Mouse (Mus musculus): Measurements from ENCODE around the gene Wnt2b. TPM values are rescaled to one million over a fixed set of nuclear protein-coding genes. Genes with fewer than 3 reads are reported as not detected.

The Wnt2b gene
- polyA plus RNA-seq, 1 experiment from 2014 or later: 1.3 TPM

GRCm38 (mm10) chr3:104965991-104966554 is 4.4 kb upstream of the Wnt2b start:
- peaks cover 3% of the 10 kb centered on the region; the same call in 1 of the 2 replicates for H3K9me3 ChIP-seq (ENCODE audit: control insufficient read depth, low read length)

GRCm38 (mm10) chr3:104965070-104965855 is 3.5 kb upstream of the Wnt2b start:
- H3K4me2 ChIP-seq (ENCODE audit: low read depth, low read length): no peak overlapping the region
- H3K9me3 ChIP-seq (ENCODE audit: control insufficient read depth, low read length): no peaks in the 10 kb centered on the region
- no peak for ATAC-seq
- peaks cover 27% of the 10 kb centered on the region for H3K27me3 ChIP-seq (replicated peaks; ENCODE audit: control insufficient read depth, insufficient read depth, low read length)
- no peak overlapping the region for H3K9ac ChIP-seq (ENCODE audit: low read depth, low read length)
- no peak overlapping the region for H3K27ac ChIP-seq (ENCODE audit: low read length)
- peaks cover 16% of the 10 kb centered on the region for H3K4me1 ChIP-seq (ENCODE audit: control insufficient read depth, insufficient read depth, low read length)
- 69% methylated on average over 8 of the region's 8 CpGs for WGBS
- no peak overlapping the region for H3K4me3 ChIP-seq (ENCODE audit: low read length)
- H3K36me3 ChIP-seq (ENCODE audit: control insufficient read depth, insufficient read depth, low read length): no peaks in the 10 kb centered on the region

More at GRCm38 (mm10) chr3:104965991-104966554, 4.4 kb upstream of the Wnt2b start:
- Histone ChIP-seq H3K4me3 (ENCODE audit: low read length) (no peak overlapping the region), H3K9ac (ENCODE audit: low read depth, low read length) (no peak overlapping the region), H3K4me2 (ENCODE audit: low read depth, low read length) (no peak overlapping the region), H3K36me3 (ENCODE audit: control insufficient read depth, insufficient read depth, low read length) (no peaks in the 10 kb centered on the region), H3K27ac (ENCODE audit: low read length) (no peak overlapping the region), H3K27me3 (replicated peaks; ENCODE audit: control insufficient read depth, insufficient read depth, low read length) (peaks cover 19% of the 10 kb centered on the region), H3K4me1 (ENCODE audit: control insufficient read depth, insufficient read depth, low read length) (peaks cover 16% of the 10 kb centered on the region)
- no peak for ATAC-seq
- 82% methylated on average over 7 of the region's 7 CpGs for WGBS

- Histone ChIP-seq H3K9me3 (ENCODE audit: control insufficient read depth, low read length) (no peaks in the 10 kb centered on the region), H3K4me3 (ENCODE audit: low read length) (no peak overlapping the region), H3K27ac (ENCODE audit: low read length) (no peak overlapping the region), H3K4me2 (ENCODE audit: low read depth, low read length) (no peak overlapping the region), H3K36me3 (ENCODE audit: control insufficient read depth, insufficient read depth, low read length) (no peaks in the 10 kb centered on the region), H3K9ac (ENCODE audit: low read depth, low read length) (no peak overlapping the region), H3K4me1 (ENCODE audit: control insufficient read depth, insufficient read depth, low read length) (peaks cover 16% of the 10 kb centered on the region), H3K27me3 (replicated peaks; ENCODE audit: control insufficient read depth, insufficient read depth, low read length) (peaks cover 33% of the 10 kb centered on the region)
- WGBS: 33% methylated on average over 13 of the region's 13 CpGs
- no peak for ATAC-seq
Measured at GRCm38 (mm10) chr3:104963331-104964276, 1.9 kb upstream of the Wnt2b start.

- peaks cover 16% of the 10 kb centered on the region for H3K4me1 ChIP-seq (ENCODE audit: control insufficient read depth, insufficient read depth, low read length)
- H3K4me2 ChIP-seq (ENCODE audit: low read depth, low read length): 0 out of 2 replicates have a peak overlapping the region, but pooled peaks have one; percentile 94
- H3K9me3 ChIP-seq (ENCODE audit: control insufficient read depth, low read length): no peaks in the 10 kb centered on the region
- no peak overlapping the region for H3K9ac ChIP-seq (ENCODE audit: low read depth, low read length)
- no peak for ATAC-seq
- WGBS: 9% methylated on average over 5 of the region's 5 CpGs
- H3K36me3 ChIP-seq (ENCODE audit: control insufficient read depth, insufficient read depth, low read length): no peaks in the 10 kb centered on the region
- H3K27ac ChIP-seq (ENCODE audit: low read length): no peak overlapping the region
- peaks cover 35% of the 10 kb centered on the region for H3K27me3 ChIP-seq (replicated peaks; ENCODE audit: control insufficient read depth, insufficient read depth, low read length)
- peak overlapping the region; percentile 61; the same call in 1 of the 2 replicates for H3K4me3 ChIP-seq (ENCODE audit: low read length)
Measured at GRCm38 (mm10) chr3:104962866-104963265, 1.1 kb upstream of the Wnt2b start.

- 1% methylated on average over 31 of the region's 31 CpGs for WGBS
- H3K27ac ChIP-seq (ENCODE audit: low read length): no peak overlapping the region
Measured at GRCm38 (mm10) chr3:104962141-104962611, 455 bp upstream of the Wnt2b start.

GRCm38 (mm10) chr3:104960026-104961000 is 1.4 kb downstream of the Wnt2b start:
- ATAC-seq: no peak
- Histone ChIP-seq H3K4me1 (ENCODE audit: control insufficient read depth, insufficient read depth, low read length) (peaks cover 20% of the 10 kb centered on the region), H3K27me3 (replicated peaks; ENCODE audit: control insufficient read depth, insufficient read depth, low read length) (peaks cover 35% of the 10 kb centered on the region), H3K9ac (ENCODE audit: low read depth, low read length) (peak overlapping the region; percentile 63; the same call in 1 of the 2 replicates), H3K36me3 (ENCODE audit: control insufficient read depth, insufficient read depth, low read length) (no peaks in the 10 kb centered on the region), H3K4me2 (ENCODE audit: low read depth, low read length) (peak overlapping the region; percentile 94; the same call in 1 of the 2 replicates), H3K4me3 (ENCODE audit: low read length) (peak overlapping the region; percentile 61), H3K9me3 (ENCODE audit: control insufficient read depth, low read length) (no peaks in the 10 kb centered on the region), H3K27ac (ENCODE audit: low read length) (no peak overlapping the region)
- 28% methylated on average over 19 of the region's 19 CpGs for WGBS

More at GRCm38 (mm10) chr3:104962141-104962611, 455 bp upstream of the Wnt2b start:
- Histone ChIP-seq H3K27me3 (replicated peaks; ENCODE audit: control insufficient read depth, insufficient read depth, low read length) (peaks cover 35% of the 10 kb centered on the region), H3K9ac (ENCODE audit: low read depth, low read length) (peak overlapping the region; percentile 63), H3K4me2 (ENCODE audit: low read depth, low read length) (peak overlapping the region; percentile 94), H3K4me3 (ENCODE audit: low read length) (peak overlapping the region; percentile 61), H3K9me3 (ENCODE audit: control insufficient read depth, low read length) (no peaks in the 10 kb centered on the region), H3K36me3 (ENCODE audit: control insufficient read depth, insufficient read depth, low read length) (no peaks in the 10 kb centered on the region), H3K4me1 (ENCODE audit: control insufficient read depth, insufficient read depth, low read length) (peaks cover 16% of the 10 kb centered on the region)
- peak; percentile 57 for ATAC-seq

- peak overlapping the region; percentile 33; the same call in 1 of the 2 replicates for H3K27ac ChIP-seq (ENCODE audit: low read length)
- ATAC-seq: peak; percentile 29; the same call in 1 of the 2 replicates
- 63% methylated on average over 6 of the region's 6 CpGs for WGBS
- no peak overlapping the region for H3K4me3 ChIP-seq (ENCODE audit: low read length)
- H3K4me1 ChIP-seq (ENCODE audit: control insufficient read depth, insufficient read depth, low read length): peaks cover 7% of the 10 kb centered on the region; the same call in 1 of the 2 replicates
- H3K4me2 ChIP-seq (ENCODE audit: low read depth, low read length): no peak overlapping the region
- H3K36me3 ChIP-seq (ENCODE audit: control insufficient read depth, insufficient read depth, low read length): no peaks in the 10 kb centered on the region; the same call in 1 of the 2 replicates
- no peaks in the 10 kb centered on the region for H3K9me3 ChIP-seq (ENCODE audit: control insufficient read depth, low read length)
- H3K9ac ChIP-seq (ENCODE audit: low read depth, low read length): no peak overlapping the region
- H3K27me3 ChIP-seq (replicated peaks; ENCODE audit: control insufficient read depth, insufficient read depth, low read length): peaks cover 17% of the 10 kb centered on the region
Measured at GRCm38 (mm10) chr3:104956131-104956581, 5.6 kb downstream of the Wnt2b start.

GRCm38 (mm10) chr3:104954551-104954950 is 7.2 kb downstream of the Wnt2b start:
- no peaks in the 10 kb centered on the region; the same call in 1 of the 2 replicates for H3K36me3 ChIP-seq (ENCODE audit: control insufficient read depth, insufficient read depth, low read length)
- ATAC-seq: no peak
- WGBS: 96% methylated on average over 15 of the region's 15 CpGs
- H3K27me3 ChIP-seq (replicated peaks; ENCODE audit: control insufficient read depth, insufficient read depth, low read length): peaks cover 8% of the 10 kb centered on the region; the same call in 1 of the 2 replicates
- peaks cover 7% of the 10 kb centered on the region; the same call in 1 of the 2 replicates for H3K4me1 ChIP-seq (ENCODE audit: control insufficient read depth, insufficient read depth, low read length)
- no peak overlapping the region for H3K9ac ChIP-seq (ENCODE audit: low read depth, low read length)
- no peak overlapping the region for H3K4me3 ChIP-seq (ENCODE audit: low read length)
- H3K4me2 ChIP-seq (ENCODE audit: low read depth, low read length): no peak overlapping the region
- H3K9me3 ChIP-seq (ENCODE audit: control insufficient read depth, low read length): no peaks in the 10 kb centered on the region
- no peak overlapping the region for H3K27ac ChIP-seq (ENCODE audit: low read length)

Measured in intestine, embryonic 16.5 days (tissue).